Mouse (Mus musculus) forebrain, embryonic 15.5 days (tissue): ENCODE data around the gene Iqcd. TPM values are rescaled to one million over a fixed set of nuclear protein-coding genes. Genes with fewer than 3 reads are reported as not detected.

Experiments
- ATAC-seq: fragments of 200-750 bp; cut with Nextera tagmentation; replicated peaks from 2 replicates; pipeline ENCODE4 v1.8.0; 2017; ENCODE audit warnings: mild to moderate bottlenecking, moderate TSS enrichment, moderate library complexity
- H3K27ac ChIP-seq: fragments of 300-500 bp; sonication (generic); replicated peaks from 2 replicates; pipeline ENCODE4 v1.5.1; 2015; ENCODE audit warnings: mild to moderate bottlenecking, inconsistent platforms
- H3K27me3 ChIP-seq: fragments of 300-500 bp; sonication (generic); 2 replicates; pipeline ENCODE4 v1.6.1; 2015; ENCODE audit warnings: inconsistent platforms
- H3K36me3 ChIP-seq: fragments of 300-500 bp; sonication (generic); 2 replicates; pipeline ENCODE4 v1.6.1; 2015; ENCODE audit warnings: mild to moderate bottlenecking, inconsistent platforms
- H3K4me1 ChIP-seq: fragments of 300-500 bp; sonication (generic); 2 replicates; pipeline ENCODE4 v1.6.1; 2015; ENCODE audit warnings: inconsistent platforms
- H3K4me2 ChIP-seq: fragments of 300-500 bp; sonication (generic); replicated peaks from 2 replicates; pipeline ENCODE4 v1.6.1; 2015; ENCODE audit warnings: mild to moderate bottlenecking, inconsistent platforms
- H3K4me3 ChIP-seq: fragments of 300-500 bp; sonication (generic); 2 replicates; pipeline ENCODE4 v1.5.1; 2015; ENCODE audit warnings: mild to moderate bottlenecking, inconsistent platforms
- H3K9ac ChIP-seq: fragments of 300-500 bp; sonication (generic); replicated peaks from 2 replicates; pipeline ENCODE4 v1.6.1; 2015; ENCODE audit warnings: mild to moderate bottlenecking, inconsistent platforms
- H3K9me3 ChIP-seq: fragments of 300-500 bp; sonication (generic); 2 replicates; pipeline ENCODE4 v1.6.1; 2016; ENCODE audit warnings: inconsistent platforms
- WGBS: fragments of 180-500 bp; shearing (Covaris S2); methylation state at CpG from one replicate; pipeline ENCODE4 v1.1.7; 2015; ENCODE audit warnings: mixed read lengths; 5-methylcytosine and 5-hydroxymethylcytosine counted together
- polyA plus RNA-seq: library from polyadenylated mRNA; unstranded; fragments of >200 nt; fragmentation: Nextera tagmentation; extraction: Ambion mirVana; gene quantifications from 2 replicates; pipeline ENCODE4 v1.2.1, GENCODE M21; 2015

Gene Iqcd
- polyA plus RNA-seq, 1 experiment from 2014 or later: 2.1 TPM

DNA sequence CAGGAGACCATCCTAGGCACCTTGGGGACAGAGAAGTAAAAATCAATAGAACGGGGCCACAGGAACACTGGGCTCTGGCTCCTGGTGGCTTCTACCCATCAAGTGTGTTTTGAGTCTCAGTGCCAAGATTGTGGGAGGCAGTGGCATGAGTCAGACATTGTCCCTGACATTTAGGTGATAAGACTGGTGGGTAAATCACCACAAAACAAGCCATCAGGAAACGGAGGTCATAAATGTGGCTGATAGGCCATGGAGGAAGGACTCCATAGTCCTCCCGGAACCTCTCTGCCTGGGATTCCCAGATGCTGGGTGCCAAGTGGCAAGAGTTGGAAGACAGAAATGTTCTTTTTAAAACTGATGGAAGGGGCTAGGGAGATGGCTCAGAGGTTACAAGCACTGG, 55.4 kb downstream of the Iqcd start:
- no peaks in the 10 kb centered on the region for H3K9me3 ChIP-seq
- H3K4me2 ChIP-seq: no peak overlapping the region
- WGBS: 83% methylated on average over 3 of the region's 3 CpGs
- peaks cover 14% of the 10 kb centered on the region for H3K27me3 ChIP-seq
- no peak for ATAC-seq
- peaks cover 15% of the 10 kb centered on the region for H3K4me1 ChIP-seq
- no peaks in the 10 kb centered on the region for H3K36me3 ChIP-seq
- H3K9ac ChIP-seq: no peak overlapping the region
- H3K4me3 ChIP-seq: no peak overlapping the region
- no peak overlapping the region for H3K27ac ChIP-seq

- 47% methylated on average over 6 of the region's 6 CpGs for WGBS
- Histone ChIP-seq H3K36me3 (no peaks in the 10 kb centered on the region), H3K9me3 (no peaks in the 10 kb centered on the region), H3K27me3 (peaks cover 29% of the 10 kb centered on the region), H3K9ac (no peak overlapping the region), H3K4me3 (no peak overlapping the region), H3K4me1 (peaks cover 20% of the 10 kb centered on the region), H3K4me2 (no peak overlapping the region), H3K27ac (no peak overlapping the region)
- ATAC-seq: no peak
Measured at GRCm38 (mm10) chr5:120645851-120646250, 57.0 kb downstream of the Iqcd start.

- H3K27ac ChIP-seq: no peak overlapping the region
- H3K4me2 ChIP-seq: no peak overlapping the region
- no peak overlapping the region for H3K4me3 ChIP-seq
- H3K9ac ChIP-seq: no peak overlapping the region
- no peaks in the 10 kb centered on the region for H3K36me3 ChIP-seq
- ATAC-seq: no peak
- H3K9me3 ChIP-seq: no peaks in the 10 kb centered on the region
- H3K27me3 ChIP-seq: peaks cover 29% of the 10 kb centered on the region
- H3K4me1 ChIP-seq: peaks cover 20% of the 10 kb centered on the region
- 66% methylated on average over 4 of the region's 4 CpGs for WGBS
Measured at GRCm38 (mm10) chr5:120647361-120647760, 58.5 kb downstream of the Iqcd start.

GRCm38 (mm10) chr5:120647814-120648491, 59.1 kb downstream of the Iqcd start:
- H3K36me3 ChIP-seq: no peaks in the 10 kb centered on the region
- H3K27me3 ChIP-seq: peaks cover 29% of the 10 kb centered on the region
- H3K4me2 ChIP-seq: peak overlapping the region; percentile 41
- no peak overlapping the region for H3K27ac ChIP-seq
- no peak overlapping the region for H3K4me3 ChIP-seq
- H3K9ac ChIP-seq: peak overlapping the region; percentile 25; the same call in 1 of the 2 replicates
- ATAC-seq: no peak
- H3K9me3 ChIP-seq: no peaks in the 10 kb centered on the region
- H3K4me1 ChIP-seq: peaks cover 20% of the 10 kb centered on the region
- WGBS: 33% methylated on average over 12 of the region's 12 CpGs

DNA sequence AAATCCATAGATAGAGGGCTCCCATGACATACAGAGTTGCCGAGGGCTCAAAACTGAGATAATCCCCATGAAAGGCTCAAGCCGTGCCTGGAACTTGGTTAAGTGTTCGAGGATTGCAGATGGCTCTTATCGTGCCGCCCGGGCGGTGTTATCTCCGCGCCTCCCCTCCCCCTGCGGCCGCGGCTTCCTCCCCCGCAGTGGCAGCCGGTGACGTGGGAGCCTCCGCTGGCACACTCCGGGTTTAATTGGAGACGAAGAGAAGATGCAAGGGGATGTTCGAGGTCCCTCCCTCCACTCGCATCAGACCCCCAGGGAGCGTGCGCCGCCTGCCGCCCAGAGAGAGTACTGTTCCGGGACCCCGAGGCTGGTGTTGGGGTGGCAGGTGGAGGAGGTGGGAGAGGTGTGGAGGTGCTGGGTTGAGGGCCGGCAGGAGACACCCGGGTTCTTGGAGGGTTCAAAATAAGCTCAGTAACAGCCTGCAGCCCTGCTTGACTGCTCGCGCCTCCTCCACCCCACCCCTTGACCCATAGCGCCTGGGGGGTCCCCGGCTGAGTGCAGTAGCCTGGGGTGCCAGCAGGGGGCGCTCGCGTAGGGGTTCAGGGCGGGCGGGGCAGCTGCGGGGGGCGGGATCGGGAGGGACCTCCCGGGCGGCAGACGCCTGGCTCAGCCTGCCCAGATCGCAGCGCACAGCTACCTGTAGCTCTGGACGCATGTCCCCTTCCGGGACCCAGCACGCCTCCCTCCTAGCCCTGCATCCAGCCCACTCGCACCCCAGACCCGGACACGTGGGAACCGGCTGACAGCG, 60.0 kb downstream of the Iqcd start, which contains the start of gene Rasal1:
Gene Rasal1, plus strand, starts transcription at position 244 of the 805 bp plus-strand sequence.
- H3K9ac ChIP-seq: peak within 1 kb of the TSS; percentile 25; the same call in 1 of the 2 replicates
- peaks cover 25% of the 10 kb centered on the region for H3K4me1 ChIP-seq
- no peak within 1 kb of the TSS for H3K27ac ChIP-seq
- WGBS: 2% methylated on average over 40 of the region's 53 CpGs
- no peaks in the 10 kb centered on the region for H3K9me3 ChIP-seq
- H3K4me3 ChIP-seq: peak within 1 kb of the TSS; percentile 25
- H3K36me3 ChIP-seq: no peaks in the 10 kb centered on the region
- peaks cover 29% of the 10 kb centered on the region for H3K27me3 ChIP-seq
- ATAC-seq: peak; percentile 56
- H3K4me2 ChIP-seq: peak within 1 kb of the TSS; percentile 41

- Histone ChIP-seq H3K9me3 (no peaks in the 10 kb centered on the region), H3K4me1 (peaks cover 28% of the 10 kb centered on the region), H3K4me3 (peak overlapping the region; percentile 25), H3K27ac (no peak overlapping the region), H3K27me3 (peaks cover 29% of the 10 kb centered on the region), H3K36me3 (no peaks in the 10 kb centered on the region), H3K9ac (0 out of 2 replicates have a peak overlapping the region, but pooled peaks have one; percentile 24), H3K4me2 (peak overlapping the region; percentile 41)
- ATAC-seq: peak; percentile 42; the same call in 1 of the 2 replicates
- 3% methylated on average over 21 of the region's 21 CpGs for WGBS
Measured at GRCm38 (mm10) chr5:120649374-120649933, 60.6 kb downstream of the Iqcd start.

DNA sequence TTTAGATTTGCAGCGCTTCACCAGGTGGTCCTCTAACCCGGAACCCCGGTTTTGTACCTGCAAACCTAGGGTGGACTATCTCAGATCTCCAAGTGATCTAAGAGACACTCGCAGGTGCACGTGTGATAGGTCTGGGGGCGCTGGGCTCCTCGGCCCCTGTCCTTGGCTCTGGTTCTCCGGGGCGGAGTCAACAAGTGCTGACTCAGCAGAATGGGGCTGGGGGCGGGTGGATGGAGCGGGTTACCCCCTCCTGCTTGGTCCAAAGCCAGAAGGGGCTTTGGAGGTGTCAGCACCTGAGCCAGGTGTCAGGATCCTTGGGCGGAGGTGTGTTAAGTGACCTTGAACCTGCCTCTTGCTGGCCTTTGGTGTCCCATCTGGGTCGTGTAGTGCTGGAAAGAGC, 61.1 kb downstream of the Iqcd start:
- Histone ChIP-seq H3K27ac (no peak overlapping the region), H3K4me1 (peaks cover 32% of the 10 kb centered on the region), H3K4me3 (no peak overlapping the region), H3K4me2 (no peak overlapping the region), H3K27me3 (peaks cover 29% of the 10 kb centered on the region), H3K9me3 (no peaks in the 10 kb centered on the region), H3K36me3 (no peaks in the 10 kb centered on the region), H3K9ac (no peak overlapping the region)
- ATAC-seq: no peak
- WGBS: 20% methylated on average over 13 of the region's 13 CpGs

- Histone ChIP-seq H3K4me3 (no peak overlapping the region), H3K27ac (no peak overlapping the region), H3K9me3 (no peaks in the 10 kb centered on the region), H3K9ac (no peak overlapping the region), H3K36me3 (no peaks in the 10 kb centered on the region), H3K27me3 (peaks cover 29% of the 10 kb centered on the region), H3K4me1 (peaks cover 36% of the 10 kb centered on the region), H3K4me2 (no peak overlapping the region)
- WGBS: 84% methylated on average over 5 of the region's 5 CpGs
- no peak for ATAC-seq
Measured at GRCm38 (mm10) chr5:120651230-120651629, 62.4 kb downstream of the Iqcd start.

DNA sequence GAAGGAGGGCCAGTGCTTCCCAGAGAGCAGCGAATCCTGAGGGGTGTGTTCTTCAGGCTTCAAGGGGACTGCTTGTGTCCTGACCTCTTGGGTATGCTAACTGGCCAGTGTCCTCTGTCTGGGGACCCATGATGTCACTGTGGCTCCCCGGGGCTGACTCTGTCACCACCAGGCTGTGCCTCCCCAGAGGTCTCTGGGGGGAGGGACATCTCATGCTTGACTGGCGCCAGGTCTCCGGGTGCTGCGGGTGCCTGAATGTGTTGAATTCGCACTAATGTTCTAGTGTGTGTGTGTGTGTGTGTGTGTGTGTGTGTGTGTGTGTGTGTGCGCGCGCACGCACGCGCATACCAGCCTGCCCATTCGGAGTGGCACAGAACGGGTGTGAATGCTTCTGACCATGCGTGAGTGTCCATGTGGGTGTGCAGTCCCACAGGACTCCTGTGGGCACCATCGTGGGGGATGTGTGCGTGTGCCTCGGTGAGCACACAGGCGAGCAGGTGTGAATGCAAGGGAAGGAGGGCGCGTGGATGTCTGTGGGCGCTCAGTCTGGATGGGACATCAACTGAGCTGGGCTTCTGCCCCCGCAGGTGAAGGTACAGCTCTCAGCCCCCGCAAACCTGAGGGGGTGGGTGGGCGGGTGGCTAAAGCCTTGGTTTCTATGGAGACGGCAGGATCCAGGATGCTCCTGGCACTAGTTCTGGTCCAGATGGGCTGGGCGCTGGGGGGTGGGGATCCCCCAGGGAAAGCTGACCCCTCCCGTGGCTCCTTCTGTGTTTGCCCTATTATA, 64.3 kb downstream of the Iqcd start:
- Histone ChIP-seq H3K36me3 (no peaks in the 10 kb centered on the region), H3K4me2 (no peak overlapping the region), H3K9ac (no peak overlapping the region), H3K9me3 (no peaks in the 10 kb centered on the region), H3K4me3 (no peak overlapping the region), H3K4me1 (peaks cover 38% of the 10 kb centered on the region), H3K27me3 (peaks cover 25% of the 10 kb centered on the region), H3K27ac (peak overlapping the region; percentile 52)
- 74% methylated on average over 27 of the region's 28 CpGs for WGBS
- ATAC-seq: no peak

- no peaks in the 10 kb centered on the region for H3K36me3 ChIP-seq
- no peak for ATAC-seq
- 90% methylated on average over 2 of the region's 2 CpGs for WGBS
Measured at GRCm38 (mm10) chr5:120653873-120654272, 65.1 kb downstream of the Iqcd start.

GRCm38 (mm10) chr5:120656281-120656751, 67.5 kb downstream of the Iqcd start:
- H3K27ac ChIP-seq: peak overlapping the region; percentile 77

More at GRCm38 (mm10) chr5:120653873-120654272, 65.1 kb downstream of the Iqcd start:
- H3K4me2 ChIP-seq: no peak overlapping the region
- H3K27me3 ChIP-seq: peaks cover 19% of the 10 kb centered on the region
- H3K9ac ChIP-seq: no peak overlapping the region
- H3K4me3 ChIP-seq: no peak overlapping the region
- no peaks in the 10 kb centered on the region for H3K9me3 ChIP-seq
- peak overlapping the region; percentile 52 for H3K27ac ChIP-seq
- peaks cover 32% of the 10 kb centered on the region for H3K4me1 ChIP-seq

More at GRCm38 (mm10) chr5:120656281-120656751, 67.5 kb downstream of the Iqcd start:
- no peaks in the 10 kb centered on the region for H3K9me3 ChIP-seq
- H3K9ac ChIP-seq: no peak overlapping the region
- H3K27me3 ChIP-seq: no peaks in the 10 kb centered on the region
- H3K4me1 ChIP-seq: peaks cover 30% of the 10 kb centered on the region
- no peak overlapping the region for H3K4me2 ChIP-seq
- ATAC-seq: no peak
- no peak overlapping the region for H3K4me3 ChIP-seq
- H3K36me3 ChIP-seq: no peaks in the 10 kb centered on the region
- WGBS: 65% methylated on average over 12 of the region's 12 CpGs
